Mouse (Mus musculus) lung, adult 2 months (tissue): ENCODE results near the gene Rap2a.

Experiments used
- CTCF ChIP-seq: fragments of 200-500 bp; IDR thresholded peaks from 2 replicates; pipeline ENCODE4 v1.5.1; 2011; ENCODE audit warnings: mild to moderate bottlenecking, low read length, control low read depth; ENCODE audit not compliant: insufficient read depth
- POLR2A ChIP-seq: fragments of 200-500 bp; IDR thresholded peaks from 2 replicates; pipeline ENCODE4 v1.6.1; 2011; ENCODE audit warnings: low read depth, mild to moderate bottlenecking, control low read depth, low read length, borderline replicate concordance; ENCODE audit errors: extremely low read depth

- TF ChIP-seq CTCF = no peak
- no peak for TF ChIP-seq POLR2A
These were observed 36.6 kb downstream of the Rap2a start for GRCm38 (mm10) chr14:120514821-120515271.
